ENCODE assay signal across 8 mouse cellular contexts in genomic region chr13:35189028-35189711, GRCm38 (mm10).
DNase-seq lines count a peak whose midpoint lies in the region; ATAC-seq lines count a peak whose summit lies in the region.

No protein-coding gene starts in this region.

- ATAC-seq in forebrain, embryonic 16.5 days = peak; percentile 40
- ATAC-seq in hindbrain, embryonic 11.5 days (ENCODE audit: low FRiP score) = peak; percentile 75

- no peaks in the 10 kb centered on the region; the same call in 1 of the 2 replicates for H3K27me3 ChIP-seq in forebrain, embryonic 16.5 days (replicated peaks; ENCODE audit: control insufficient read depth, insufficient read depth, low read length)
- no peaks in the 10 kb centered on the region for H3K27me3 ChIP-seq in hindbrain, embryonic 11.5 days (ENCODE audit: control insufficient read depth, insufficient read depth, low read length)

- no peaks in the 10 kb centered on the region for H3K36me3 ChIP-seq in forebrain, embryonic 16.5 days (ENCODE audit: control insufficient read depth, insufficient read depth)
- H3K36me3 ChIP-seq in hindbrain, embryonic 11.5 days (ENCODE audit: control insufficient read depth, insufficient read depth, low read length) = no peaks in the 10 kb centered on the region

- H3K9ac ChIP-seq in forebrain, embryonic 16.5 days (replicated peaks; ENCODE audit: low read depth, low read length) = no peak overlapping the region
- 0 out of 2 replicates have a peak overlapping the region, but pooled peaks have one; percentile 2 for H3K9ac ChIP-seq in hindbrain, embryonic 11.5 days (ENCODE audit: low read depth, low read length)

- H3K4me3 ChIP-seq in forebrain, embryonic 16.5 days (replicated peaks; ENCODE audit: low read length) = no peak overlapping the region
- H3K4me3 ChIP-seq in hindbrain, embryonic 11.5 days (ENCODE audit: low read depth, low read length) = no peak overlapping the region

- DNase-seq in 3T3-L1 (ENCODE audit: low read depth, low spot score) = peak; percentile 67
- peak; percentile 49 for DNase-seq in adrenal gland, adult 8-10 months
- peak; percentile 47 for DNase-seq in hindbrain, embryonic 11.5 days (ENCODE audit: low spot score)
- DNase-seq in layer of hippocampus, adult 9-10 months (ENCODE audit: low spot score) = peak; percentile 2
- DNase-seq in lung, postnatal 10 days = peak; percentile 64
- peak; percentile 35 for DNase-seq in right cerebral cortex, adult 18-20 months
- DNase-seq in thymus, postnatal 4 days = peak; percentile 82

- no peak overlapping the region for H3K27ac ChIP-seq in forebrain, embryonic 16.5 days (ENCODE audit: low read length)
- peak overlapping the region; percentile 65 for H3K27ac ChIP-seq in hindbrain, embryonic 11.5 days (ENCODE audit: low read depth, low read length)

- H3K4me2 ChIP-seq in forebrain, embryonic 16.5 days (ENCODE audit: low read length) = no peak overlapping the region
- H3K4me2 ChIP-seq in hindbrain, embryonic 11.5 days (replicated peaks; ENCODE audit: low read depth, low read length) = no peak overlapping the region

- WGBS in forebrain, embryonic 16.5 days = 58% methylated on average over 16 of the region's 16 CpGs
- WGBS in hindbrain, embryonic 11.5 days = 51% methylated on average over 16 of the region's 16 CpGs

- H3K9me3 ChIP-seq in forebrain, embryonic 16.5 days (ENCODE audit: control insufficient read depth, low read length) = no peaks in the 10 kb centered on the region
- H3K9me3 ChIP-seq in hindbrain, embryonic 11.5 days (ENCODE audit: control insufficient read depth, low read length) = no peaks in the 10 kb centered on the region

- peaks cover 8% of the 10 kb centered on the region; the same call in 1 of the 2 replicates for H3K4me1 ChIP-seq in forebrain, embryonic 16.5 days (replicated peaks; ENCODE audit: control insufficient read depth, insufficient read depth, low read length)
- H3K4me1 ChIP-seq in hindbrain, embryonic 11.5 days (replicated peaks; ENCODE audit: control insufficient read depth, insufficient read depth, low read length) = no peaks in the 10 kb centered on the region

Comparison
In these comparisons a context has a peak if more than half of its experiments do, and no peak if none do; other contexts are left out.
1. DNase-seq: peak in every context shown above with its lines; median percentile 82 in thymus, postnatal 4 days; 67 in 3T3-L1; 64 in lung, postnatal 10 days; 49 in adrenal gland, adult 8-10 months; 47 in hindbrain, embryonic 11.5 days; 35 in right cerebral cortex, adult 18-20 months; 2 in layer of hippocampus, adult 9-10 months.